Mouse (Mus musculus): Measurements from ENCODE around the gene Il16.

DNA sequence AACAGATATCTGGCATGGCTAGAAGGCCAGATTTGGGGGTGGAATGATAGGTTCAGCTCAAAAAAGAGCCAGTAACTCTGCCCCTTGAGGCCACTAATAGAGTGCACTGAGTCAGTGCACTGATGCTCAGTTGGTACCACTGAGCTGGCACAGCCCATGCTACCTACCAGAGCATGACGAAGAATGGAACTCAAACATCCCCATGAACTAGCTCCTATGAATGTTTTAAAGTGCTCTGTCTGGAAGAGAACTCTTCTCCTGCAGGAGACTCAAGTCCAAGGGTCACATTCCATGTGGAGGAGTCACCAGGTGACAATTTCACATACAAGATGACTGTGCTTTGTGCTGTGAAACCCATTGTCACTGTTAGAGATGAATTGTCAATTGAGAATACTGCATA, 126.8 kb downstream of the Il16 start:
- TF ChIP-seq CTCF (IDR thresholded peaks at IDR 0.05; ENCODE audit: extremely low read depth, insufficient read depth, low read length) (no peak), POLR2A (IDR thresholded peaks at IDR 0.05; ENCODE audit: extremely low read depth, insufficient read depth, low read length) (no peak)

Data from cortical plate, adult 2 months (tissue).